Mouse (Mus musculus) adipocyte (in vitro differentiated cells): ENCODE results near the gene Pde8a.
A peak's percentile ranks its signal among the peaks of the same experiment; 100 is the strongest.

ENCODE experiments used
- DNase-seq: peaks from one replicate; pipeline ENCODE4 v3.0.0-alpha.2; 2016; ENCODE audit warnings: low spot score

Pde8a gene

DNA sequence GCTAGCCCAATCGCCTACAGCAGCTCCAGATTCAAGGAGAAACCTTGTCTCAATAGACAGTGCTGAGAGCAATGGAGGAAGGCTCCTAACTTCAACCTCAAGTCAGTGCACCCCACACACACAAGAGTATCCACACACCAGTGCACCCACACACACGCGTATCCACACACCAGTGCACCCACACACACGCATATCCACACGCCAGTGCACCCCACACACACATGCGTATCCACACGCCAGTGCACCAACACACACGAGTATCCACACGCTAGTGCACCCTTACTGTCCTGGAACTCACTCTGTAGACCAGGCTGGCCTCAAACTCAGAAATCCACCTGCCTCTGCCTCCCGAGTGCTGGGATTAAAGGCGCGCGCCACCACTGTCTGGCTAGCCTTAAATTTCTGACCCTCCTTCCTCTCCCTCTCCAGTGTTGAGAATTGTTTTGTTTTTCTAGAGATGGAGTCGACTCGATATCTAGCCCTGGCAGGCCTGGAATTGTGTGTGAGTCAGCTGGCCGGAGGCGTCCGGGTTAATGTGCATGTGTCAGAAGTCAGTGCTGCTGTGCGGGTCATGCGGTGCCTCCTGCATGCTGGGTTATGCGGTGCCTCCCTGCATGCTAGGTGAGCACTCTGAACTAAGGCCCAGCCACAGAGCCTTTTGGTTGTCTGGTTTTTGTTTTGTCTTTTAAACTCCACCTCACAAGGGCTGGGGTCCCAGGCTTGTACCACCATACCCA is 124.6 kb downstream of the Pde8a start:
- no peak for DNase-seq

GRCm38 (mm10) chr7:81338522-81338873 is 125.1 kb downstream of the Pde8a start:
- DNase-seq: no peak

DNA sequence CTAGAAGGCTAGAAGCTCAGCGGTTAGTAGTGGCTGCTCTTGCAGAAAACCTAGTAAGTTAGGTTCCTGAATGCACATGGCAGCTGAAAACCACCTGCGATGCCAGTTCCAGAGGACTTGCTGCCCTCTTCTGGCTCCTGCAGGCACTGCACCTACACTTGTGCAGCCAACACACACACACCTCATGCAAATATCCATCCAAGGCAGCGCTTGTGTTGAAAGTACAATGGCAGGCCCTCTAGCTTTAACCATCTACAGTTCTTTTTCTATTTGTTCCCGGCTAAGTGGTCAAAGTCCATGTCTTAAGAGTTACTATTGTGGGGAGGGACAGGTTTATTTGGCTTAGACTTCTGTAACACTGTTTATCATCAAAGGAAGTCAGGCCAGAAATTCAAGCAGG is 126.4 kb downstream of the Pde8a start:
- DNase-seq: peak; percentile 41

DNA sequence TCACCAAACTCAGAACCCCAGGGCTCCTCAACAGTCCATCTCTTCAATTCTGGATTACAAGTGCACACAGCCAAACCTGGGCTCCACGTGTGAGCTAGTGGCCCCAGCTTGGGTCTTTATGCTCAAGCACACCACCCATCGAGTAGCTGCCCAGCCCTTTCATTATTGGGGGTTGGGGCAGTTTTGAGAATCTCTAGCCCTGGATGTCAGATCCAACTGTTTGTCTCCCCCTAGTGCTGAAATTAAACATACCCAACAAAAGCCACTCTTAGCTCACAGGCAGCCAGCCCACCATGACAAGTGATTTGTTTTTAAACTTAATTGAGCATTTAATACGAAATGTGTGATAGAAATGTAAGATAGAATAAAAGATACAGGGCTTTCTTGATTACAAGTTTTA is 128.2 kb downstream of the Pde8a start:
- peak; percentile 59 for DNase-seq

DNA sequence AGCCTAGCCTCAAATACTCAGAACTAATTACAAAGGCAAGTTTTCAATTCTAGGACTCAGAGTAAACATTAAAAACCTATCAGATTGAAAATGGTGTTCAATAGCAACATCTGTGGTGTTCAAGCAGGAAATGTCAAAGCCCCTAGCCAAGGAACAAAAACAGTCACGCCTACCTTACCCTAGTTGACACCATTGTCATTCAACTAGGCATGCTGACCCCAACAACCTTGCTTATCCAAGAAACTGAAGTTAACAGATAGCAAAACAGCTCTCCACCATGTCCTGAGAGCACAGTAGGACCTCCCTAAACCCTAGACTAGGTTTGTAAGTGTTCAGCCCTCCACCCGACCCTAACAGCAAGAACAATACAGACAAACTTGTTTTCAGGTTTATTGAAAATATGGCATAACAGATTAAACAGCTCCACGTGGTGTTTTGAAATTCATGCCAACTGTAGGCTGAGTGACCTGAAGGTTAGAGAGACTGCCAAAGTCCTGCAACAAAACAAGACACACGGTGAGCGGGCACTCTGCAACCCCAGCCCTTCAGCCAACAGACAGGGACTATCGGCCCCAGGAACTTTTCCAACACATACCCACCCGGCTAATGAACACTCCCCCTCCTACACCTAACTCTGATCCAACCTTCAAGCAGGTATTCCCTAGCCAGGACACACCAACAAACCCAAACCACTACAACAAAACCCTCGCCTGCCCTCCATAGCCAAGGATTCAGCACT is 129.1 kb downstream of the Pde8a start:
- no peak for DNase-seq

DNA sequence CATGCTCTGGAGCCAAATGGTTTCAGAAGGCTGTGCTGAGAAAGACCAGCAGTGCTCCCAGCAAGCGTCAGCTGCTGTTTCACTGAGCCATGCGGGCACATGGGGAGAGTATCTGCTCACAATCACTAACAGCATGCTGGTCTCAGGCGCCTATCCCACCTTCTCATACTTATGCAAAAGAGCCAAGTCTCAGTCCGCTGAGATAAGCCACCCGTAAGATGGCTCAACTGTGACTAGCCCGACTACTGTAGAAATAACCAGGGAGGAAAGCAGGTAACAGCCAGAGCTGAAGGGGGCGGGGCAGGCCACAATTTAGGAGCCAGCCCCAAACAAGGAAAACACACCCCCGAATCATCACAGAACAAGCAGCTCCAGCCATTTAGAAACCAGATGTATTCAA is 129.9 kb downstream of the Pde8a start:
- DNase-seq: peak; percentile 23

DNA sequence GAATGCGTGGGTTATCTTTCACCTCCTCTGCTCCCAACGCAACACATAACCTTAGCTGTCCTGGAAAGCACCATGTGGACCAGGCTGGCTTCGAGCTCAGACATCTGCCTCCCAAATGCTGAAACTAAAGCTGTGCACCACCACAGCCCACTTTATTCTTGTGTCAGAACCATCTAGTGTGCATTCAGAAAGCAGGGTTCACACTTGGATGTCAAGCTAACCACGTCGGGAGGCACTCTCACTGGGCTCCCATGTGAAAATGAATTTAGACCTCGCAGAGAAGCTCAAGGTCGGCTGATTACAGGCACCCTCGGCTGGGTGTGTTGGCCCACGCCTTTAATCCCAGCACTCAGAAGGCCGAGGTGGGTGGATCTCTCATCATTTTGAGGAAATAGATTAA is 130.4 kb downstream of the Pde8a start:
- DNase-seq: no peak

DNA sequence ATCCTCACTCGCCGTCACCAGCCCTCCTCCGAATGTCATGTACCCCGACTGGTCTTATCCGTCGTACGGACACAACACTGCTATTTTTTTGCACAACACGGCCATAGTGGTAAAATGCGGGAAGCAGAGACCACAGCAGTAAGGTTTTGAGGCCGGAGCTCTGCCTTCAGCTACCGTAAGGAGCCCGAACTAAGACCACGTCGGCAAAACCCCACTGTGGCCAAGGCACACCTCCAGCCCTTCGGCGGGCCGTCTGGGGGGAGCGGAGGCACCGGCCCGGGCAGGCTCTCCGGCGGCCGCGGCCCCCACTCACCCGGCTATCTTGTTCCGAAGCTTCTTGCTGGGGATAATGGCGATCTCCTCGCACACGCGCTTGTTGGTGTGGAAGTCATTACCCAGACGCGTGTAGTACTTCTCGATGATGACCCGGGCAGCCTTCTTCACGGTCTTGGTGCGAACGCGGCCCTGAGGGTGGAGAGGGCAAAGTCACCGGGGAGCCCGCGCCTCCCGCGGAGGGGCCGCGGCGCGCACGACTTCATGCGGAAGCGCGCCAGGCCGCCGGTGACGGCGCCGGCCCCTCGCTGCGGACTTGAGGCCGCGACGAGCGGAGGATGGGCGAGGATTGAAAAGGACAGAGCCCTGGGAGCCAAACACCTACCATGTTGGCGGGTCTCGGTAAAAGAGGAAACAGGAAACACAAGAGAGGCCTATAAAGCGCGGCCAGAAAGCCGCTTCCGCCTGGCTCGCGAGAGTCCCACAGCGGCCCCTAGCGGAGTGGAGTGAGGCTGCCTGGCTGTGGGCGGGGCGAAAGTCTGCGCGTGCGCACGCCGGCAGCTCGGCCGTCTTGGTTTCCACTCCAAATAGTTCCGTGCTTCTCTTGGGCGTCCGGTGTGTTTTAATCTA is 131.4 kb downstream of the Pde8a start, which contains the start of gene Rps17:
Rps17 (minus strand) TSS at position 711 of the 903 bp plus-strand sequence.
- peak; percentile 91 for DNase-seq

DNA sequence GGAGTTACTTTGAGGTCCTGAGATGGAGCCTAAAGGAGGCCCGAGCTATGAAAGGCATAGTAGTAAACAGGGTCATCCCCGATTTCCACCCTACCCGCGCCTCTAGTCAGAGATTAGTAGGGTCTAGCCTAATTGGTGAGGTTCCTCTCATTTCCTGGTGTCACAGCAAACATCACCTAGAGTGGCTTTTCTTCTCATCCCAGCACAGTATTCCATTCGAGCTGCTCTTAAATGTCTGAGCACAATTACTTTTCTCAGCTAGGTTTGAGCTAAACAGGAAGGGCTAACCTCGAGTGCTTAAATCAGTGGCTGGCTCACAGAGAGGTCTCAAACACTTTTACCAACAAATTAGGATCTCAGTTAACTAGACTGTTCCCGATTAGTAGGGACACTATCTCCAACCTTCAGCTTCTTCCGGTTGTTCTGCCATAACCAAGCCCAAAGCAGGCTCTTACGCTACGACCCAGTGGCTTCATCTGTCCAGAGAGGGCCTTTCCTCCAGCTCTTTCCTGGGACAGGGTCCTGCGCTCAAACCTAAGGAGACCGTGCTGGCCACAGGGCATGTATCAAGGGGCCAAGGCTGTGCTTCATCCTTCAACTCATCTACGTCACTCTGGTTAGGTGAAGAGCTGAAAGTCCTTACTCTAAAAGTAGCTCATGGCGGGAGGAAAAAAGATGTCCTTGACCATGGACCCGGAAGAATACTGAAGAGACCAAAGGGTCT is 132.2 kb downstream of the Pde8a start:
- DNase-seq: no peak

GRCm38 (mm10) chr7:81348206-81348605 is 134.8 kb downstream of the Pde8a start:
- DNase-seq: no peak

- no peak for DNase-seq
Observed at GRCm38 (mm10) chr7:81351826-81352225, 138.4 kb downstream of the Pde8a start.

DNA sequence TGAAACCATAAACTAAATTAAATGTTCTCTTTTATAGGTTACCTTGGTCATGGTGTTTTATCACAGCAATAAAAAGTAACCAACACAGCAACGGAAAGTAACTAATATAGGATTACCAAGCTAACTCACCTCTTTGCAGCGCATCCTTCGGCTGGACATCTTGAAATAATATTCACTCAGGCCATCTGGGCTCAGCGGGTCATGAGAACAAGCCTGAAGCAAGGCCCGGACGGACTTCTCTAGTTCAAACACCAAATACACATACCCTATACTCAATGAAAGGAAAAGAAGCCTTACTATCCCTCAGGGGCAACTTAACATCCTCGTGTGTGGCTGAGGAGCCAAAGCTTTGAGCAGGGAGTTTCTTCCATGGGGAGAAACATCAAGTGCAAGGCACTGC is 142.3 kb downstream of the Pde8a start:
- DNase-seq: no peak

GRCm38 (mm10) chr7:81356360-81356759 is 143.0 kb downstream of the Pde8a start:
- no peak for DNase-seq

GRCm38 (mm10) chr7:81356975-81357374 is 143.6 kb downstream of the Pde8a start:
- DNase-seq: no peak

- no peak for DNase-seq
Observed at GRCm38 (mm10) chr7:81367946-81368345, 154.6 kb downstream of the Pde8a start.

DNA sequence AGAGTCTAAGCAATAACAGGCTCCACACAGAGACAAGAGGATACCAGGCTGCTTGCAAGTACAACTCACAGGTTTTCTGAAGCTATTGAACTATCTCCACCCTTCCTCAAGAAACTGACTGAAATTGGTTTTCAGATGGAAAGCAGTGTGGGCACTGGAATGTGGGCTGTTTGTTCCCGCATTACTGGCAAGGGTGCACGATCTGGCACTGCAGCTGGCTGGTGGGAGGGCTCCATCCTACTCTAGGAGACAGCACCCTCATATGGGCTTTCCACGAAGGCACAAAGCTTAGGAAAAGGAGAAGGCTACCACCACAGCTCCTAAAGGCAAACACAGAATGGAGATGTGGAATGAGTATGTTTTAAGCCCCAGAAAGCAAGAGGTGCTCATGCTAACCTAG is 156.3 kb downstream of the Pde8a start:
- DNase-seq: no peak

- DNase-seq: no peak
Observed at GRCm38 (mm10) chr7:81371811-81372210, 158.4 kb downstream of the Pde8a start.

DNA sequence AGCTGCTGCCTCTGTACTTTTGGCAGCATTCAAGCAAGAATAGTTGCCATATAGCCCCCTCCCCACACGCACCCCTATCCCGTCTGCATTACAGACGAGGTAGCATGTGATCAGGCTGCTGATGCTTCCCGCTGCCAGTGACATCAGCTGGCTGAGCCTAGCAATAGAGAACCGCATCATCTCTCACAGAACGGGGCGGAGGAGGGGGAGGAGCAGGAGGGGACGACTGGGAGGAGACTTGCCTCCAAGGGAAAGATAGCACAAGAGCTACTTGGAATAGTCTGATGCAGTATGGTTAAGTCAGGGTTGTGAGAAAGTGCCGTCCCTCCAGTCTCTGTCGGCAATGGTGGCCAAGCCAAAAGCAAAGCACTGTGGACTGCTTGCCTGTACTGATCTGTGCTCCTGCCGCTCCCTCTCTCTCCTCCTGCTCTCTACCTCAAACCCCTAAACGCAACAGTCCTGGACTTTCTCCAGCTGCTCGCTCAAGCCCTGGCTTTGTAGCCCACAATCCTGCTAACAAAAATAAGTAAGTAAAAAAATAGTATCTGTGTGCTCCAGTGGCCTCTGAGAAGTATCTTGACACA is 159.0 kb downstream of the Pde8a start:
- no peak for DNase-seq

DNA sequence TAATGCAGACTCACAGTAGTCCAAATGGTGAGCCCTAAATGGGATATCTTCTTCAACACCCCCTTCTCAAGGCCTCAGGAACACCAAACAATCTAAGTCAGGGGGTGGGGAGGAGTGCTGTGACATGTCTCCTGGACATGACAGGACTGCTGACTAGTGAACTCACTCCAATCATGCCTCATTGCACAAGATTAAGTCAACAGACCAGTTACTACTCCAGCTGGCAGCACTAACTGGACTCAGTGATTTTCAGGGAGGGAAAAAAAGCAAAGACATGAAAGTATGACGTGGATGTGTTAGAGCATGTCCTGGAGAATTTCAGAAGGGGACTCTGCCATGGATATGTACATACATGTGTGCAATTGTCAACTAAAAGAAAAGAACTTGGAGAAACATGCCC is 166.0 kb downstream of the Pde8a start:
- DNase-seq: peak; percentile 2
